In genomic region chr9:115548722-115549349, GRCm38 (mm10) we compare ENCODE assay signal across 12 mouse cellular contexts.
A peak's percentile ranks its signal among the peaks of the same experiment; 100 is the strongest.
DNase-seq lines count a peak whose midpoint lies in the region; ATAC-seq and TF ChIP-seq lines count a peak whose summit lies in the region.
"Had no signal": no experiment of that assay in that cellular context is flagged by ENCODE, and none has a peak within 500 bp of the region (broad histone marks: within the 10 kb centered on the region; RNA-seq: fewer than 3 reads in every experiment).

No protein-coding gene starts in this region.

- 0 out of 2 replicates have a peak, but pooled peaks cover 8% of the 10 kb centered on the region for H3K4me1 ChIP-seq in hindbrain, postnatal 0 days (ENCODE audit: insufficient read depth, low read length)
- no peaks in the 10 kb centered on the region for H3K4me1 ChIP-seq in hindbrain, embryonic 11.5 days (replicated peaks; ENCODE audit: control insufficient read depth, insufficient read depth, low read length)
- H3K4me1 ChIP-seq in CH12.LX (ENCODE audit: control insufficient read depth in 1 of 2, insufficient read depth in 2 of 2), result peaks cover 21 to 32% of the 10 kb centered on the region in 2 experiments
- H3K4me1 ChIP-seq in kidney, embryonic 16.5 days (ENCODE audit: insufficient read depth, low read length), result peaks cover 18% of the 10 kb centered on the region
- no peaks in the 10 kb centered on the region for H3K4me1 ChIP-seq in cerebellum, adult 2 months (ENCODE audit: control insufficient read depth, insufficient read depth, low read length)
- H3K4me1 ChIP-seq in forebrain, embryonic 11.5 days (replicated peaks; ENCODE audit: control insufficient read depth, insufficient read depth, low read length), result no peaks in the 10 kb centered on the region

- no peak for TF ChIP-seq EP300 in CH12.LX (IDR thresholded peaks at IDR 0.05; ENCODE audit: low read length)

- ATAC-seq in hindbrain, postnatal 0 days, result 0 out of 2 replicates have a peak, but pooled peaks have one; percentile 18
- no peak for ATAC-seq in hindbrain, embryonic 11.5 days (ENCODE audit: low FRiP score)
- peak; percentile 46; the same call in 1 of the 2 replicates for ATAC-seq in kidney, embryonic 16.5 days (ENCODE audit: low FRiP score, low TSS enrichment)
- ATAC-seq in megakaryocyte progenitor cell, adult 5-6 weeks (replicated peaks; ENCODE audit: poor library complexity), result 0 out of 2 replicates have a peak, but pooled peaks have one; percentile 15
- no peak for ATAC-seq in forebrain, embryonic 11.5 days (replicated peaks; ENCODE audit: low FRiP score)

- no peak overlapping the region for H3K4me2 ChIP-seq in hindbrain, postnatal 0 days (ENCODE audit: low read depth, low read length)
- H3K4me2 ChIP-seq in hindbrain, embryonic 11.5 days (replicated peaks; ENCODE audit: low read depth, low read length), result no peak overlapping the region
- H3K4me2 ChIP-seq in CH12.LX (ENCODE audit: insufficient read depth, low read depth, poor library complexity, severe bottlenecking), result peak overlapping the region; percentile 59; the same call in 1 of the 2 replicates
- no peak overlapping the region for H3K4me2 ChIP-seq in kidney, embryonic 16.5 days (replicated peaks; ENCODE audit: low read depth, low read length)
- H3K4me2 ChIP-seq in forebrain, embryonic 11.5 days (ENCODE audit: low read depth, low read length, severe bottlenecking), result no peak overlapping the region
- H3K4me2 ChIP-seq: heart, embryonic 11.5 days had no signal

- no peak for DNase-seq in hindbrain, postnatal 0 days (ENCODE audit: low spot score)
- DNase-seq in hindbrain, embryonic 11.5 days (ENCODE audit: low spot score), result no peak
- peak; percentile 41 for DNase-seq in CH12.LX (ENCODE audit: extremely low read depth)
- no peak for DNase-seq in cerebellum, adult 2 months
- DNase-seq in adrenal gland, postnatal 36 days, result no peak
- no peak for DNase-seq in forebrain, embryonic 11.5 days (ENCODE audit: low spot score)
- DNase-seq: cerebellum, postnatal 14 days; lung, postnatal 10 days; right cerebral cortex, postnatal 4 days had no signal

- H3K27me3 ChIP-seq in hindbrain, postnatal 0 days (ENCODE audit: insufficient read depth, low read length), result no peaks in the 10 kb centered on the region
- no peaks in the 10 kb centered on the region for H3K27me3 ChIP-seq in hindbrain, embryonic 11.5 days (ENCODE audit: control insufficient read depth, insufficient read depth, low read length)
- H3K27me3 ChIP-seq in CH12.LX (replicated peaks), result no peaks in the 10 kb centered on the region
- no peaks in the 10 kb centered on the region for H3K27me3 ChIP-seq in kidney, embryonic 16.5 days (ENCODE audit: insufficient read depth, low read length)
- no peaks in the 10 kb centered on the region for H3K27me3 ChIP-seq in cerebellum, adult 2 months (ENCODE audit: control insufficient read depth, insufficient read depth, low read length)
- H3K27me3 ChIP-seq in forebrain, embryonic 11.5 days (ENCODE audit: control insufficient read depth, insufficient read depth, low read length), result no peaks in the 10 kb centered on the region

- no peak for TF ChIP-seq POLR2A in CH12.LX (IDR thresholded peaks at IDR 0.05; ENCODE audit: low read depth, low read length)
- no peak for TF ChIP-seq POLR2A in cerebellum, adult 2 months (IDR thresholded peaks at IDR 0.05; ENCODE audit: borderline replicate concordance, insufficient read depth, low read length)

- dilution Hi-C loops in CH12.LX (cut with MboI; ENCODE audit: extremely low pct_ligation_motif_present, extremely low pct_unique_long_range_greater_than_20kb, low sequenced_read_pairs), result no loop called here

- no peak overlapping the region for H3K9ac ChIP-seq in hindbrain, postnatal 0 days (replicated peaks; ENCODE audit: low read length)
- no peak overlapping the region for H3K9ac ChIP-seq in hindbrain, embryonic 11.5 days (ENCODE audit: low read depth, low read length)
- no peak overlapping the region for H3K9ac ChIP-seq in CH12.LX (ENCODE audit: insufficient read depth, low read depth)
- no peak overlapping the region for H3K9ac ChIP-seq in kidney, embryonic 16.5 days (replicated peaks; ENCODE audit: low read length)
- no peak overlapping the region for H3K9ac ChIP-seq in forebrain, embryonic 11.5 days (ENCODE audit: low read length)

- H3K79me2 ChIP-seq in CH12.LX (replicated peaks; ENCODE audit: control insufficient read depth, extremely low read depth, insufficient read depth, poor library complexity, severe bottlenecking), result no peaks in the 10 kb centered on the region

- in situ Hi-C loops in CH12.LX (cut with MboI; ENCODE audit: low pct_ligation_motif_present, low pct_unique_long_range_greater_than_20kb, low sequenced_read_pairs), result no loop called here

- no peaks in the 10 kb centered on the region for H3K36me3 ChIP-seq in hindbrain, postnatal 0 days (ENCODE audit: insufficient read depth, low read length)
- no peaks in the 10 kb centered on the region for H3K36me3 ChIP-seq in hindbrain, embryonic 11.5 days (ENCODE audit: control insufficient read depth, insufficient read depth, low read length)
- no peaks in the 10 kb centered on the region for H3K36me3 ChIP-seq in CH12.LX (replicated peaks in 1 of 2; ENCODE audit: control insufficient read depth in 1 of 2, insufficient read depth in 1 of 2, low read length in 1 of 2)
- H3K36me3 ChIP-seq in kidney, embryonic 16.5 days (ENCODE audit: insufficient read depth, low read length), result no peaks in the 10 kb centered on the region
- no peaks in the 10 kb centered on the region for H3K36me3 ChIP-seq in forebrain, embryonic 11.5 days (ENCODE audit: control insufficient read depth, insufficient read depth, low read length)

- H3K4me3 ChIP-seq in hindbrain, postnatal 0 days (ENCODE audit: low read length), result no peak overlapping the region
- no peak overlapping the region for H3K4me3 ChIP-seq in hindbrain, embryonic 11.5 days (ENCODE audit: low read depth, low read length)
- peak overlapping the region in 1 of 3 experiments; percentile 16 for H3K4me3 ChIP-seq in CH12.LX (replicated peaks in 1 of 3; ENCODE audit: low read depth in 2 of 3, low read length in 2 of 3, poor library complexity in 1 of 3)
- no peak overlapping the region for H3K4me3 ChIP-seq in kidney, embryonic 16.5 days (ENCODE audit: low read length)
- H3K4me3 ChIP-seq in cerebellum, adult 2 months (replicated peaks; ENCODE audit: insufficient read depth, low read depth, low read length), result no peak overlapping the region
- H3K4me3 ChIP-seq in forebrain, embryonic 11.5 days (ENCODE audit: low read depth, low read length), result no peak overlapping the region

- TF ChIP-seq CTCF in hindbrain, postnatal 0 days (IDR thresholded peaks at IDR 0.05; ENCODE audit: low read depth), result no peak
- TF ChIP-seq CTCF in CH12.LX (conservative IDR thresholded peaks at IDR 0.05 in 1 of 2, IDR thresholded peaks at IDR 0.05 in 1 of 2; ENCODE audit: low read depth in 2 of 2, low read length in 2 of 2), result no peak
- TF ChIP-seq CTCF in cerebellum, adult 2 months (IDR thresholded peaks at IDR 0.05; ENCODE audit: borderline replicate concordance, insufficient read depth, low read depth, low read length), result no peak

- TF ChIP-seq RAD21 in CH12.LX (IDR thresholded peaks at IDR 0.05; ENCODE audit: low read depth, low read length), result no peak

- no peaks in the 10 kb centered on the region for H3K9me3 ChIP-seq in hindbrain, postnatal 0 days (ENCODE audit: low read length)
- H3K9me3 ChIP-seq in hindbrain, embryonic 11.5 days (ENCODE audit: control insufficient read depth, low read length), result no peaks in the 10 kb centered on the region
- H3K9me3 ChIP-seq in CH12.LX (replicated peaks; ENCODE audit: low read length), result peaks cover 3% of the 10 kb centered on the region
- H3K9me3 ChIP-seq in kidney, embryonic 16.5 days (ENCODE audit: low read length), result no peaks in the 10 kb centered on the region
- H3K9me3 ChIP-seq in forebrain, embryonic 11.5 days (ENCODE audit: control insufficient read depth, low read length), result no peaks in the 10 kb centered on the region

- H3K27ac ChIP-seq in hindbrain, postnatal 0 days, result no peak overlapping the region
- no peak overlapping the region for H3K27ac ChIP-seq in hindbrain, embryonic 11.5 days (ENCODE audit: low read depth, low read length)
- H3K27ac ChIP-seq in CH12.LX (ENCODE audit: insufficient read depth, low read depth), result no peak overlapping the region
- no peak overlapping the region for H3K27ac ChIP-seq in kidney, embryonic 16.5 days (ENCODE audit: low read length)
- no peak overlapping the region for H3K27ac ChIP-seq in cerebellum, adult 2 months (ENCODE audit: insufficient read depth, low read length)
- H3K27ac ChIP-seq in forebrain, embryonic 11.5 days (ENCODE audit: low read depth, low read length), result no peak overlapping the region

- WGBS in hindbrain, postnatal 0 days, result 66% methylated on average over 8 of the region's 8 CpGs
- 53% methylated on average over 8 of the region's 8 CpGs for WGBS in hindbrain, embryonic 11.5 days
- WGBS in kidney, embryonic 16.5 days, result 47% methylated on average over 8 of the region's 8 CpGs
- WGBS in cerebellum, adult 2 months, result 61% methylated on average over 8 of the region's 8 CpGs
- WGBS in forebrain, embryonic 11.5 days, result 55% methylated on average over 8 of the region's 8 CpGs

TF ChIP-seq in CH12.LX, 34 proteins besides CTCF, POLR2A, EP300 and RAD21:
- TF ChIP-seq ZMIZ1 (IDR thresholded peaks at IDR 0.05; ENCODE audit: low read depth, low read length) (no peak), USF2 (conservative IDR thresholded peaks at IDR 0.05; ENCODE audit: low read depth, low read length) (no peak), MEF2A (IDR thresholded peaks at IDR 0.05; ENCODE audit: borderline replicate concordance, low read depth, low read length) (no peak), NRF1 (IDR thresholded peaks at IDR 0.05; ENCODE audit: low read depth, low read length) (no peak), JUN (IDR thresholded peaks at IDR 0.05; ENCODE audit: insufficient read depth, low read depth, low read length) (no peak), KAT2A (IDR thresholded peaks at IDR 0.05; ENCODE audit: insufficient replicate concordance, low read length) (no peak), PAX5 (IDR thresholded peaks at IDR 0.05; ENCODE audit: low read length) (no peak), UBTF (IDR thresholded peaks at IDR 0.05; ENCODE audit: low read depth, low read length) (no peak), SIN3A (IDR thresholded peaks at IDR 0.05; ENCODE audit: low read length) (no peak), ZNF384 (IDR thresholded peaks at IDR 0.05; ENCODE audit: low read depth, low read length) (no peak), TBP (conservative IDR thresholded peaks at IDR 0.05; ENCODE audit: low read depth, low read length) (no peak), SMC3 (IDR thresholded peaks at IDR 0.05; ENCODE audit: low read depth, low read length) (no peak), MAZ (IDR thresholded peaks at IDR 0.05; ENCODE audit: low read depth, low read length) (no peak), BHLHE40 (IDR thresholded peaks at IDR 0.05; ENCODE audit: low read depth, low read length) (no peak), ZKSCAN1 (IDR thresholded peaks at IDR 0.05; ENCODE audit: borderline replicate concordance, low read depth, low read length) (no peak)
TF ChIP-seq in CH12.LX: peak in this region for 0.

Comparison
In these comparisons a context has a peak if more than half of its experiments do, and no peak if none do; other contexts are left out.
1. ATAC-seq: peak in hindbrain, postnatal 0 days (single experiment), kidney, embryonic 16.5 days (single experiment) and megakaryocyte progenitor cell, adult 5-6 weeks (single experiment); none in hindbrain, embryonic 11.5 days (single experiment) and forebrain, embryonic 11.5 days (single experiment).